Mouse (Mus musculus): ENCODE measurements around the gene Ccdc86.

The Ccdc86 gene

DNA sequence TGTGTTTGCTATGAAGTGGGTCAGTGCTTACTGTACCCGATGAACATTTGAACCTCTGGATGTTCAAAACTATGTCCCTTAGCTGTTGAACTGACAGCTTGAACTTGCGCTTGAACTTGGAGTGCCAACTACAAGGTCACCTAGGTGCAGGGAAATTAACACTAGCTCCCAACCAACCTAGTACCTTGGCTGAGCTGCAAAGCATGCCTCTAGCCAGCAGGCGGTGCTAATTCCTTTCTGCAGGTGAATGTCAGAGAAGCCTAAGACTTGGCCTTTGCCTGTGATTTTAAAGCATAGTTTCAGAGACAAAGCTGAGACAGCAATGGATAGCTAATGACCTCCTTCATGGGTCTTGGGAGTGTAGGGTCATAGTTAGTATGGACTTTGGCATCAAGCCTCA lies 41.2 kb downstream of the Ccdc86 start:
- peak; percentile 57 for DNase-seq (ENCODE audit: low read depth, low spot score)

- DNase-seq (ENCODE audit: low read depth, low spot score): no peak
Measured at GRCm38 (mm10) chr19:10905728-10906000, 43.4 kb downstream of the Ccdc86 start.

DNA sequence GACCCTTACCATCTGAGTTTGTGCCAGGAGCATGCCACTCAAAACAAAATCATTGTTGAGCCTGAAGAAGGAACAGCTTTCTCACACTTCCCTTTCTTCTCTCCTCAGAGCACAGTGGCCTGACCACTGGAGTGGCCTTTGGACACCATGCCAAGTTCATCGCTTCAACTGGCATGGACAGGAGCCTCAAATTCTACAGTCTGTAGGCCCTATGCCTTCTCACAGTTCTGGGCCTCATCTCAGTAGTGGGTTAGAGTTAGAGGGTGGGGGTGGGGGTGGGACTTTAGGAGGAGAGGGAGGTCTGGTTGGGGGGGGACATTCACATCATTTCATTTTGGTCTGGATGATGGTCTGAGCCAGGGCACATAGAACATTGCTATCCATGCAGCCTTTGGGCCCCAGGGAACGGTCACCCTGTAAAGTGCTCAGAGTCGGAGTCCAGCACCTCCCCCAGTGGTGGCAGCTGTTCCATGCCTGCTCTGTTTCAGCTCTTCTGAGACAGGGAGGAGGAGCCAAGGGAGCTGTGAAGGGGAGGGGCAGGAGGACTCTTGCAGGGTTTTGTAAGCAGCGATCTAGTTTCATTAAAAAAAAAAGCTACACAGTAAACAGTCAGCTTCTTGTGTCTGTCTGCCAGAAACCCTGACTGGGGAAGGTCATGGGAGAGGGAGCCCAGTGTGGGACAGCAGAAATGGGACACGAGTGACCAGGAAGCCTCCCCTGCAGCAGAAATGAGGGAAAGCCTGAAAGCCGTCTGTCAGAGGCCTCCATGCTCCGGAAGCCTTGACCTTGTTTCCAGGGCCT lies 43.9 kb downstream of the Ccdc86 start:
- peak; percentile 62 for DNase-seq (ENCODE audit: low read depth, low spot score)

- DNase-seq (ENCODE audit: low read depth, low spot score): no peak
Measured at GRCm38 (mm10) chr19:10904512-10904911, 44.6 kb downstream of the Ccdc86 start.

GRCm38 (mm10) chr19:10901046-10901445 lies 48.0 kb downstream of the Ccdc86 start:
- no peak for DNase-seq (ENCODE audit: low read depth, low spot score)

GRCm38 (mm10) chr19:10900315-10900714 lies 48.8 kb downstream of the Ccdc86 start:
- DNase-seq (ENCODE audit: low read depth, low spot score): no peak

- DNase-seq (ENCODE audit: low read depth, low spot score): no peak
Measured at GRCm38 (mm10) chr19:10897491-10897890, 51.6 kb downstream of the Ccdc86 start.

DNA sequence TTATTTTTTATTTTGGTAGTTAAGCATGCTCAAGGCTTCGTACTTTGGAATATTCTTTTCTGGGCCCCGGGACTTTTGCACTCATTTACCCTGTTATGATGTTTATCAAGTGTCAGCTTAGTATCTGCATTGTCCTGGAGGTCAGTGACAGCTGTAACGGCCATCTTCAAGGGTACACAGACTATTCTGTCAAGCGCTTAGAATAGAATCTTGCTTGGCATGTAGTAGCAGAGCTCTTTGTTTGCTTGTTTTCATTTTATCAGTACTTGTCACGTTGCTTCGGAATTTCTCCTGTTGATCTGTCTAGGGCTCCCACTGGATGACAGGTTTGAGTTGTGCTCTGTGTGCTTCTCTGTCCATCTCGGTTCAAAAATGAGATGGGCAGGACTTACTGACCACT lies 52.2 kb downstream of the Ccdc86 start:
- no peak for DNase-seq (ENCODE audit: low read depth, low spot score)

- no peak for DNase-seq (ENCODE audit: low read depth, low spot score)
Measured at GRCm38 (mm10) chr19:10895708-10896107, 53.4 kb downstream of the Ccdc86 start.

DNA sequence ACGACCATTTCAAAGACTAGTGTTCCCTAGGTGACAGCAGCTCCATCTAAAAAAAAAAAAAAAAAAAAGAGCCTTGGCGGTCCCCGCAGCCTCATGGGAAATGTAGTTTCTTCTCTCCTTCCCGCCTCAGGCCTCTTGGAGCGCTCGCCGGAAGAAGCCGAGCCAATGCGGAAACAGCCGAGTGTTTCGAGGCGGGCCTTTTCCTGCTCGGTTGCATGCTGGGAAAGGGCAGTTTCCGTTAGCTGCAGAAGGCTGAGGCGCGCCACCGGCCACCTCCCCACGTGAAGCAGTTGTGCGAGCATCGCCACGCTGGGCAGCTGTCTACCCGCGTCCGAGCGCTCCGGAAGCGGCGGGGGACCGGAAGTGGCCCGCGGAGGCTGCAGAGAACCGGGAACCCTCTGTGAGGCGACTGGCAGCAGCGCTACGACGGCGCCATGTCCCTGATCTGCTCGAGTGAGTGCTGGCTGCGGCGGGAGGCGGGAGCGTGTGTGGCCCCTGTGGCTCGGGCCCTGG lies 54.0 kb downstream of the Ccdc86 start, which contains the start of gene Prpf19:
TSS of gene Prpf19 (plus strand) at position 216 of the 513 bp plus-strand sequence.
- DNase-seq (ENCODE audit: low read depth, low spot score): peak; percentile 98

DNA sequence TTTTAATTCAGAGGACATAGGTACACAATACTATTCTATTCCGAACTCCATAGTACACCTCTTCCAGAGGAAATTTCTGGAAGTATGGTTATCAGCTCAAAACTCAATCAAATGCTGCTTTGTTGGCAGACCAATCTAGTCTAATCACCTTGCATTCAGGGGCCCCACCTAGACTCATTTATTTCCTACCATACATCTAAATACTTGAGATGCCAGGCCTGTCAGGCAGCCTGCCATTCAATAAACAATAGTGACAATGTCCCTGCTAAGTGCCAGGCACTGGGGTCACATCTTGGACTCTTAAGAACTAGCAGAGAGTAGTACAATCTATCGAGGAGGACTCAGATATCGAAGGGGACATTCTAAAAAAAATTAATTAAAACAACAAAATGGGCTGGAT lies 56.9 kb downstream of the Ccdc86 start:
- DNase-seq (ENCODE audit: low read depth, low spot score): no peak
